Mouse (Mus musculus) bone marrow macrophage, adult 2 months (primary cell): ENCODE measurements around the gene Togaram2.

Source experiments
- CTCF ChIP-seq: IDR thresholded peaks from 2 replicates; pipeline ENCODE4 v1.5.1; 2012; ENCODE audit warnings: low read depth, mild to moderate bottlenecking, low read length, moderate library complexity
- POLR2A ChIP-seq: IDR thresholded peaks from 2 replicates; pipeline ENCODE4 v1.6.1; 2012; ENCODE audit warnings: mild to moderate bottlenecking, low read depth, low read length, borderline replicate concordance

DNA sequence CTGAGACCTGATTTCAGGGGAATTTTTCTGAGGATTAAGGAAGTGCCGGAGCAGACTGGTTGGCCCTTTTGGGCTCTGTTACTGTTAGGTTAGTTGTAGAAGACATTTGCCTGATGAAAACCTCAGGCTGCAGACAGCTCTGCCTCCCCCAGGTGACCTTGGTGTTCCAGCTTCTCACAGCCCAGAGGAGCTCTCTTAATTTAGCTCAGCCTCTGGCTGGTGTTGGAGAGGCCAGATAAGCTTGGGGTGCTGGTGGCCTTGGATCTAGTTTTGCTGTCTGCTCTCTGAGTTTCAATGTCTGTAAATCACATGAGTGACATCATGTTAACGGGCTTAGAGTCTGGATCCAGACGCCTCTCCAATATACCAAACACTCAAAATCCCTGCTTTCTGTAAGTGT lies 48.0 kb downstream of the Togaram2 start:
- no peak for TF ChIP-seq CTCF
- no peak for TF ChIP-seq POLR2A
